Mouse (Mus musculus): Measurements from ENCODE around the gene Olfr116. TPM values are rescaled to one million over a fixed set of nuclear protein-coding genes. Genes with fewer than 3 reads are reported as not detected.

The Olfr116 gene
- not detected for polyA plus RNA-seq (2014; fragmentation: Illumina TruSeq; extraction: RNeasy Lipid Tissue Mini Kit (QIAGEN cat#74804); ENCODE audit: low read depth, low replicate concordance)

GRCm38 (mm10) chr17:37627009-37627408 lies at the start of gene Olfr116, which contains the start of gene Olfr115:
Olfr116 (minus strand) TSS chr17:37627199.
Olfr115 (minus strand) TSS chr17:37627109.

GRCm38 (mm10) chr17:37666688-37667087 lies 39.7 kb upstream of the Olfr116 start, which contains the start of gene Olfr118:
Olfr118 (plus strand) TSS chr17:37666988.

GRCm38 (mm10) chr17:37663682-37664081 lies 36.7 kb upstream of the Olfr116 start, which contains the start of gene Olfr117:
Olfr117 (minus strand) TSS chr17:37663782.

GRCm38 (mm10) chr17:37592643-37593042 lies 34.4 kb downstream of the Olfr116 start, which contains the start of gene Olfr114:
Olfr114 (minus strand) TSS chr17:37592743.

GRCm38 (mm10) chr17:37577563-37577962 lies 49.4 kb downstream of the Olfr116 start, which contains the start of gene Olfr113:
Olfr113 (minus strand) TSS chr17:37577663.

Other genes starting within 250 kb of the Olfr116 start
- gene Olfr105-ps, start 248.2 kb downstream of the Olfr116 start, polyA plus RNA-seq (2014; fragmentation: Illumina TruSeq; extraction: RNeasy Lipid Tissue Mini Kit (QIAGEN cat#74804); ENCODE audit: low read depth, low replicate concordance), result not detected
- gene Olfr106-ps, start 236.8 kb downstream of the Olfr116 start, polyA plus RNA-seq (2014; fragmentation: Illumina TruSeq; extraction: RNeasy Lipid Tissue Mini Kit (QIAGEN cat#74804); ENCODE audit: low read depth, low replicate concordance), result not detected
- not detected for gene Olfr107, start 228.0 kb downstream of the Olfr116 start, polyA plus RNA-seq (2014; fragmentation: Illumina TruSeq; extraction: RNeasy Lipid Tissue Mini Kit (QIAGEN cat#74804); ENCODE audit: low read depth, low replicate concordance)
- not detected for gene Olfr108, start 181.7 kb downstream of the Olfr116 start, polyA plus RNA-seq (2014; fragmentation: Illumina TruSeq; extraction: RNeasy Lipid Tissue Mini Kit (QIAGEN cat#74804); ENCODE audit: low read depth, low replicate concordance)
- gene Olfr109, start 168.3 kb downstream of the Olfr116 start, polyA plus RNA-seq (2014; fragmentation: Illumina TruSeq; extraction: RNeasy Lipid Tissue Mini Kit (QIAGEN cat#74804); ENCODE audit: low read depth, low replicate concordance), result not detected
- not detected for gene H2-M2, start 143.6 kb downstream of the Olfr116 start, polyA plus RNA-seq (2014; fragmentation: Illumina TruSeq; extraction: RNeasy Lipid Tissue Mini Kit (QIAGEN cat#74804); ENCODE audit: low read depth, low replicate concordance)
- not detected for gene Olfr110, start 134.7 kb downstream of the Olfr116 start, polyA plus RNA-seq (2014; fragmentation: Illumina TruSeq; extraction: RNeasy Lipid Tissue Mini Kit (QIAGEN cat#74804); ENCODE audit: low read depth, low replicate concordance)
- not detected for gene Olfr111, start 119.2 kb downstream of the Olfr116 start, polyA plus RNA-seq (2014; fragmentation: Illumina TruSeq; extraction: RNeasy Lipid Tissue Mini Kit (QIAGEN cat#74804); ENCODE audit: low read depth, low replicate concordance)
- not detected for gene Olfr112, start 57.7 kb downstream of the Olfr116 start, polyA plus RNA-seq (2014; fragmentation: Illumina TruSeq; extraction: RNeasy Lipid Tissue Mini Kit (QIAGEN cat#74804); ENCODE audit: low read depth, low replicate concordance)
- not detected for gene Olfr113, start 49.5 kb downstream of the Olfr116 start, polyA plus RNA-seq (2014; fragmentation: Illumina TruSeq; extraction: RNeasy Lipid Tissue Mini Kit (QIAGEN cat#74804); ENCODE audit: low read depth, low replicate concordance)
- gene Olfr114, start 34.5 kb downstream of the Olfr116 start, polyA plus RNA-seq (2014; fragmentation: Illumina TruSeq; extraction: RNeasy Lipid Tissue Mini Kit (QIAGEN cat#74804); ENCODE audit: low read depth, low replicate concordance), result not detected
- not detected for gene Olfr115, start 90 bp downstream of the Olfr116 start, polyA plus RNA-seq (2014; fragmentation: Illumina TruSeq; extraction: RNeasy Lipid Tissue Mini Kit (QIAGEN cat#74804); ENCODE audit: low read depth, low replicate concordance)
- gene Olfr117, start 36.6 kb upstream of the Olfr116 start, polyA plus RNA-seq (2014; fragmentation: Illumina TruSeq; extraction: RNeasy Lipid Tissue Mini Kit (QIAGEN cat#74804); ENCODE audit: low read depth, low replicate concordance), result not detected
- not detected for gene Olfr118, start 39.8 kb upstream of the Olfr116 start, polyA plus RNA-seq (2014; fragmentation: Illumina TruSeq; extraction: RNeasy Lipid Tissue Mini Kit (QIAGEN cat#74804); ENCODE audit: low read depth, low replicate concordance)
- not detected for gene Olfr119, start 69.4 kb upstream of the Olfr116 start, polyA plus RNA-seq (2014; fragmentation: Illumina TruSeq; extraction: RNeasy Lipid Tissue Mini Kit (QIAGEN cat#74804); ENCODE audit: low read depth, low replicate concordance)
- not detected for gene Olfr120, start 94.6 kb upstream of the Olfr116 start, polyA plus RNA-seq (2014; fragmentation: Illumina TruSeq; extraction: RNeasy Lipid Tissue Mini Kit (QIAGEN cat#74804); ENCODE audit: low read depth, low replicate concordance)
- not detected for gene Olfr121, start 121.7 kb upstream of the Olfr116 start, polyA plus RNA-seq (2014; fragmentation: Illumina TruSeq; extraction: RNeasy Lipid Tissue Mini Kit (QIAGEN cat#74804); ENCODE audit: low read depth, low replicate concordance)
- gene Olfr122, start 141.4 kb upstream of the Olfr116 start, polyA plus RNA-seq (2014; fragmentation: Illumina TruSeq; extraction: RNeasy Lipid Tissue Mini Kit (QIAGEN cat#74804); ENCODE audit: low read depth, low replicate concordance), result not detected
- gene Olfr123, start 166.3 kb upstream of the Olfr116 start, polyA plus RNA-seq (2014; fragmentation: Illumina TruSeq; extraction: RNeasy Lipid Tissue Mini Kit (QIAGEN cat#74804); ENCODE audit: low read depth, low replicate concordance), result not detected
- not detected for gene Olfr124, start 172.7 kb upstream of the Olfr116 start, polyA plus RNA-seq (2014; fragmentation: Illumina TruSeq; extraction: RNeasy Lipid Tissue Mini Kit (QIAGEN cat#74804); ENCODE audit: low read depth, low replicate concordance)
- gene Olfr125, start 205.8 kb upstream of the Olfr116 start, polyA plus RNA-seq (2014; fragmentation: Illumina TruSeq; extraction: RNeasy Lipid Tissue Mini Kit (QIAGEN cat#74804); ENCODE audit: low read depth, low replicate concordance), result not detected
- not detected for gene Olfr126, start 220.3 kb upstream of the Olfr116 start, polyA plus RNA-seq (2014; fragmentation: Illumina TruSeq; extraction: RNeasy Lipid Tissue Mini Kit (QIAGEN cat#74804); ENCODE audit: low read depth, low replicate concordance)